Mouse (Mus musculus): ENCODE measurements at regions not wholly inside any gene's neighbourhood (a gene's known extent, or its start where the extent isn't known, plus 50 kb on each side); places are given as distances from the start of the nearest gene placed in this dataset.

DNA sequence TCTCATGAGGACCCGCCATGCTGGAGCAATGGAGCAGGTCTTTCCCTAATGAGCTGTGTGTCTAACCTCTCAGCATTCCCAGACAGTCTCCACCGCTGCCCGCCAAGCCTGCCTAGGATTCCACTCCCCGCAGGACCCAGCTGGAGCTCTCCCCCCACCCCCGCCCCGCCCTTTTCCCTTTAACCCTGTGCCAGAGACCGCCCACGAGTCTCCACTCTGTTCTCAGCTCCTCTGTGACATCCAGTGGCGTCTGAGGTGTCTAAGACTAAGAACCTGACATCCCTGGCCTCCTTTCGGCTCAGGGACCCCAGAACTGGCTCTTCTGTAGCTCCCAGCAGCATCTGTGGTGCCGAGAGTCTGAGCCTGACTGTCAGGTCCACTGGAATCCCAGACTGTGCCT, 50.9 kb upstream of the Tpp2 start:
- TF ChIP-seq CTCF (IDR thresholded peaks at IDR 0.05; ENCODE audit: extremely low read depth, insufficient read depth, insufficient read length, insufficient replicate concordance) (no peak), POLR2A (IDR thresholded peaks at IDR 0.05; ENCODE audit: low read depth, low read length) (no peak)

Data from spleen, adult 2 months (tissue).